Mouse (Mus musculus): ENCODE data around the gene Pcgf1. TPM values are rescaled to one million over a fixed set of nuclear protein-coding genes. Genes with fewer than 3 reads are reported as not detected.

Gene Pcgf1
- total and polyA plus RNA-seq, 3 experiments: 31.6 to 48.9 (median 35.1) TPM

- no peak for DNase-seq
Measured at GRCm38 (mm10) chr6:83122961-83123360, 45.3 kb downstream of the Pcgf1 start.

GRCm38 (mm10) chr6:83124851-83125312, 47.2 kb downstream of the Pcgf1 start:
- DNase-seq: peak; percentile 93

- DNase-seq: no peak
Measured at GRCm38 (mm10) chr6:83125331-83125730, 47.7 kb downstream of the Pcgf1 start, which contains the start of gene Ino80b. TSS of gene Ino80b (minus strand) at chr6:83125431.

GRCm38 (mm10) chr6:83127419-83127818, 49.8 kb downstream of the Pcgf1 start:
- no peak for DNase-seq

Small RNAs within 50 kb of the gene (microRNA-seq; reads per million reads assigned to microRNA genes)
- 0 reads per million in 2 experiments for gene Mir3470a
- 0 reads per million in 2 experiments for gene Mir7040

Other genes with a start within 250 kb of the Pcgf1 start
- 1 to 10 TPM in 1 of 2 experiments, under 1 TPM in 1; 0.52 to 1.2 TPM for gene Sema4f, start 138.1 kb upstream of the Pcgf1 start, total RNA-seq (2021)
- gene Sema4f, start 138.1 kb upstream of the Pcgf1 start, polyA plus RNA-seq (2012; rRNA removed): 1.1 and 1.3 TPM in 2 replicates
- not detected for gene M1ap, start 131.0 kb upstream of the Pcgf1 start, total RNA-seq (2021)
- gene M1ap, start 131.0 kb upstream of the Pcgf1 start, polyA plus RNA-seq (2012; rRNA removed): 0.07 TPM in 1 of 2 replicates, not detected in the other
- gene Dok1, start 44.4 kb upstream of the Pcgf1 start, total RNA-seq (2021): 10 to 100 TPM in 1 of 2 experiments, 1 to 10 TPM in 1; 7.5 to 13.5 TPM
- gene Dok1, start 44.4 kb upstream of the Pcgf1 start, polyA plus RNA-seq (2012; rRNA removed): 7.9 and 11.7 TPM in 2 replicates
- 1 to 10 TPM; 1.1 to 3.5 TPM for gene Loxl3, start 43.7 kb upstream of the Pcgf1 start, total RNA-seq (2021)
- gene Loxl3, start 43.7 kb upstream of the Pcgf1 start, polyA plus RNA-seq (2012; rRNA removed): 2.8 and 2.9 TPM in 2 replicates
- gene Aup1, start 23.3 kb upstream of the Pcgf1 start, total RNA-seq (2021): 100 to 1,000 TPM; 174 to 228 TPM
- gene Aup1, start 23.3 kb upstream of the Pcgf1 start, polyA plus RNA-seq (2012; rRNA removed): 1,190 and 1,486 TPM in 2 replicates
- gene Htra2, start 22.6 kb upstream of the Pcgf1 start, total RNA-seq (2021): 10 to 100 TPM; 42.6 to 63.6 TPM
- 74.2 and 89.8 TPM in 2 replicates for gene Htra2, start 22.6 kb upstream of the Pcgf1 start, polyA plus RNA-seq (2012; rRNA removed)
- 1 to 10 TPM; 2.1 to 2.5 TPM for gene Dqx1, start 20.0 kb upstream of the Pcgf1 start, total RNA-seq (2021)
- 2.6 and 2.7 TPM in 2 replicates for gene Dqx1, start 20.0 kb upstream of the Pcgf1 start, polyA plus RNA-seq (2012; rRNA removed)
- 10 to 100 TPM in 1 of 2 experiments, 1 to 10 TPM in 1; 4.9 to 15.2 TPM for gene Tlx2, start 7.6 kb upstream of the Pcgf1 start, total RNA-seq (2021)
- gene Tlx2, start 7.6 kb upstream of the Pcgf1 start, polyA plus RNA-seq (2012; rRNA removed): 48.7 and 64.4 TPM in 2 replicates
- gene Lbx2, start 8.5 kb downstream of the Pcgf1 start, total RNA-seq (2021): 10 to 100 TPM in 1 of 2 experiments, 1 to 10 TPM in 1; 7.6 to 19.7 TPM
- 30.1 and 48.9 TPM in 2 replicates for gene Lbx2, start 8.5 kb downstream of the Pcgf1 start, polyA plus RNA-seq (2012; rRNA removed)
- gene Ccdc142, start 23.7 kb downstream of the Pcgf1 start, total RNA-seq (2021): 1 to 10 TPM; 2.9 to 5.9 TPM
- 34.9 and 38.6 TPM in 2 replicates for gene Ccdc142, start 23.7 kb downstream of the Pcgf1 start, polyA plus RNA-seq (2012; rRNA removed)
- 1 to 10 TPM; 3.9 to 6.6 TPM for gene Gm42688, start 23.7 kb downstream of the Pcgf1 start, total RNA-seq (2021)
- 7.5 and 8.8 TPM in 2 replicates for gene Gm42688, start 23.7 kb downstream of the Pcgf1 start, polyA plus RNA-seq (2012; rRNA removed)
- 100 to 1,000 TPM in 1 of 2 experiments, 10 to 100 TPM in 1; 95.3 to 112 TPM for gene Mrpl53, start 31.2 kb downstream of the Pcgf1 start, total RNA-seq (2021)
- gene Mrpl53, start 31.2 kb downstream of the Pcgf1 start, polyA plus RNA-seq (2012; rRNA removed): 81.0 and 85.8 TPM in 2 replicates
- 10 to 100 TPM; 48.1 to 52.6 TPM for gene Mogs, start 37.6 kb downstream of the Pcgf1 start, total RNA-seq (2021)
- 93.2 and 131 TPM in 2 replicates for gene Mogs, start 37.6 kb downstream of the Pcgf1 start, polyA plus RNA-seq (2012; rRNA removed)
- 100 to 1,000 TPM in 1 of 2 experiments, 10 to 100 TPM in 1; 79.1 to 117 TPM for gene Wbp1, start 43.7 kb downstream of the Pcgf1 start, total RNA-seq (2021)
- 388 and 405 TPM in 2 replicates for gene Wbp1, start 43.7 kb downstream of the Pcgf1 start, polyA plus RNA-seq (2012; rRNA removed)
- 10 to 100 TPM; 16.1 to 27.3 TPM for gene Ino80b, start 47.6 kb downstream of the Pcgf1 start, total RNA-seq (2021)
- 90.2 and 102 TPM in 2 replicates for gene Ino80b, start 47.6 kb downstream of the Pcgf1 start, polyA plus RNA-seq (2012; rRNA removed)
- 10 to 100 TPM in 1 of 2 experiments, 1 to 10 TPM in 1; 9.5 to 10.2 TPM for gene Rtkn, start 57.6 kb downstream of the Pcgf1 start, total RNA-seq (2021)
- 93.6 and 100 TPM in 2 replicates for gene Rtkn, start 57.6 kb downstream of the Pcgf1 start, polyA plus RNA-seq (2012; rRNA removed)
- gene Wdr54, start 78.5 kb downstream of the Pcgf1 start, total RNA-seq (2021): 1 to 10 TPM; 2.2 to 4.7 TPM
- 3.4 and 4.8 TPM in 2 replicates for gene Wdr54, start 78.5 kb downstream of the Pcgf1 start, polyA plus RNA-seq (2012; rRNA removed)
- gene 1700003E16Rik, start 78.5 kb downstream of the Pcgf1 start, total RNA-seq (2021): 1 to 10 TPM; 1.1 to 1.3 TPM
- 1.0 and 1.4 TPM in 2 replicates for gene 1700003E16Rik, start 78.5 kb downstream of the Pcgf1 start, polyA plus RNA-seq (2012; rRNA removed)
- 100 to 1,000 TPM; 135 to 138 TPM for gene Dctn1, start 88.1 kb downstream of the Pcgf1 start, total RNA-seq (2021)
- 210 and 211 TPM in 2 replicates for gene Dctn1, start 88.1 kb downstream of the Pcgf1 start, polyA plus RNA-seq (2012; rRNA removed)
- not detected for gene Slc4a5, start 142.0 kb downstream of the Pcgf1 start, total RNA-seq (2021)
- 0.29 and 0.51 TPM in 2 replicates for gene Slc4a5, start 142.0 kb downstream of the Pcgf1 start, polyA plus RNA-seq (2012; rRNA removed)
- 10 to 100 TPM; 17.8 to 30.8 TPM for gene Mthfd2, start 248.0 kb downstream of the Pcgf1 start, total RNA-seq (2021)
- 2.5 and 3.8 TPM in 2 replicates for gene Mthfd2, start 248.0 kb downstream of the Pcgf1 start, polyA plus RNA-seq (2012; rRNA removed)
- 10 to 100 TPM; 62.1 to 77.7 TPM for gene Mob1a, start 248.1 kb downstream of the Pcgf1 start, total RNA-seq (2021)
- 44.4 and 52.1 TPM in 2 replicates for gene Mob1a, start 248.1 kb downstream of the Pcgf1 start, polyA plus RNA-seq (2012; rRNA removed)